Mouse (Mus musculus) adrenal gland, postnatal 4 days (tissue): ENCODE measurements around the gene 5730507C01Rik. TPM values are rescaled to one million over a fixed set of nuclear protein-coding genes. Genes with fewer than 3 reads are reported as not detected.
"Not testable (repeated sequence)": the region's sequence is repeated elsewhere in the genome, so short reads cannot be mapped to it uniquely, and the experiment has no call there.

Source experiments
- DNase-seq, 2 experiments: peaks; one replicate each; pipeline ENCODE4 v3.0.0; 2021 to 2022; ENCODE audit warnings: low spot score in 2 of 2, mixed read lengths in 2 of 2
- long read RNA-seq, 2 experiments: library from polyadenylated mRNA; stranded (forward); transcript quantifications; one replicate each; pipeline ENCODE4 v2.0.0; 2021
- total RNA-seq, 2 experiments: library from RNA; stranded (reverse); gene quantifications; 2 replicates each; pipeline ENCODE4 v1.2.3; 2021

The 5730507C01Rik gene
- 1 to 10 TPM; 1.6 to 2.1 TPM for total RNA-seq
- long read RNA-seq, experiment 1, partial matches to known transcripts: 0 of 3 reads
- long read RNA-seq, experiment 1, other reads (novel, unspliced or antisense): 2 of 3 reads
- long read RNA-seq, experiment 2, partial matches to known transcripts: 0 of 1 reads
- long read RNA-seq, experiment 2, other reads (novel, unspliced or antisense): 0 of 1 reads

- DNase-seq: peak; percentile 2 to 7
Observed at GRCm38 (mm10) chr12:18514171-18514570, at the start of gene 5730507C01Rik. TSS of gene 5730507C01Rik (plus strand) at chr12:18514510.

- not testable (repeated sequence) for DNase-seq
Observed at GRCm38 (mm10) chr12:18514616-18515015, 306 bp downstream of the 5730507C01Rik start.

GRCm38 (mm10) chr12:18515077-18515476 is 767 bp downstream of the 5730507C01Rik start:
- DNase-seq: peak in 1 of 2 experiments; percentile 2
